Mouse (Mus musculus) T-helper 1 cell (primary cell): ENCODE results near the gene Psme1.

Source experiments
- in situ Hi-C: fragments of 300-600 bp; cut with MboI, MseI; formaldehyde crosslinking; loops from one replicate; pipeline ENCODE4 v1.15.1; 2025; ENCODE audit warnings: high pct_unique_total_duplicates

The Psme1 gene

DNA sequence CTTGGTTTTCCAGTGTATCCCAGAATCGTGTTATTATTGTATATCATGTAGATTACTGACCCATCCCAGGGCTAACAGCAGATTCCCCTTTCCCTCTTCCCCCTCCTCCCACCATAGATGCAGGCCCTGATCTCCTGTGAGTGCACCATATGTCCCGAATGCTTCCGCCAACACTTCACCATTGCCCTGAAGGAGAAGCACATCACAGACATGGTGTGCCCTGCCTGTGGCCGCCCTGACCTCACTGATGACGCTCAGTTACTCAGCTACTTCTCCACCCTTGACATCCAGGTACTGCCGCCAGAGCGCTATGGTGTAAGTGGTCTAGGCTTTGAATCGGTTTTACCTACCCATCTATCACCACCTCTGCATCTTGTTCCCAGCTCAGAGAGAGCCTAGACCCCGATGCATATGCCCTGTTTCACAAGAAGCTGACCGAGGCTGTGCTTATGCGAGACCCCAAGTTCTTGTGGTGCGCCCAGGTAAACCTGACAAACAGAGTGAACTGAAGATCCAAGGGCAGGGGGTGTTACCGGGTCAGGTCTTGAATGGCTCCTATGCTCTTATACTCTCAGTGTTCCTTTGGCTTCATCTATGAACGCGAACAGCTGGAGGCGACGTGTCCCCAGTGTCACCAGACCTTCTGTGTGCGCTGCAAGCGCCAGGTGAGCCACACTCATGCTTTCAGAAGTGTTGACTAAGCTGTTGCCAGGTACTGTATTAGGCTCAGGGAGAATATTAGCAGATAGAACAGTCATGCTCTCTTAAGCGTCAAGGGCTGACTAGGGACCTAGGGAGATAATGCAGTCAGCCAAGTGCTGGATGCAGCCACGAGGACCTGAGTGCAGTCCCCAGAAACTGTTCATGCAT, 20.8 kb downstream of the Psme1 start:
- in situ Hi-C loops = no loop called here

DNA sequence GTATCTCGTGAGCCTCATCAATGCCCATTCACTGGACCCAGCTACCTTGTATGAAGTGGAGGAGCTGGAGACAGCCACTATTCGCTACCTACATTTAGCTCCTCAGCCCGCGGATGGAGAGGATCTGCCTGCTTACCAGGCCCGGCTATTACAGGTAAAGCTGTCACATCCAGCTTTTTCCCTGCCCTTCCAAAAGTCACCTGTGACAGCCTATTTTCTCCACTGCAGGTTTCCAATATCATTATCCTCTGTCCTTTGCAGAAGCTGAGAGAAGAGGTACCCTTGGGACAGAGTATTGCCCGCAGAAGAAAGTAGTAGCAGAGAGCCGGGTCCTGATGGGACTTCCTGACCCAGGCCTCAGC, 25.3 kb downstream of the Psme1 start, which contains the start of gene Irf9:
Gene Irf9, plus strand, starts transcription at position 301 of the 362 bp plus-strand sequence.
- in situ Hi-C loops = no loop called here

DNA sequence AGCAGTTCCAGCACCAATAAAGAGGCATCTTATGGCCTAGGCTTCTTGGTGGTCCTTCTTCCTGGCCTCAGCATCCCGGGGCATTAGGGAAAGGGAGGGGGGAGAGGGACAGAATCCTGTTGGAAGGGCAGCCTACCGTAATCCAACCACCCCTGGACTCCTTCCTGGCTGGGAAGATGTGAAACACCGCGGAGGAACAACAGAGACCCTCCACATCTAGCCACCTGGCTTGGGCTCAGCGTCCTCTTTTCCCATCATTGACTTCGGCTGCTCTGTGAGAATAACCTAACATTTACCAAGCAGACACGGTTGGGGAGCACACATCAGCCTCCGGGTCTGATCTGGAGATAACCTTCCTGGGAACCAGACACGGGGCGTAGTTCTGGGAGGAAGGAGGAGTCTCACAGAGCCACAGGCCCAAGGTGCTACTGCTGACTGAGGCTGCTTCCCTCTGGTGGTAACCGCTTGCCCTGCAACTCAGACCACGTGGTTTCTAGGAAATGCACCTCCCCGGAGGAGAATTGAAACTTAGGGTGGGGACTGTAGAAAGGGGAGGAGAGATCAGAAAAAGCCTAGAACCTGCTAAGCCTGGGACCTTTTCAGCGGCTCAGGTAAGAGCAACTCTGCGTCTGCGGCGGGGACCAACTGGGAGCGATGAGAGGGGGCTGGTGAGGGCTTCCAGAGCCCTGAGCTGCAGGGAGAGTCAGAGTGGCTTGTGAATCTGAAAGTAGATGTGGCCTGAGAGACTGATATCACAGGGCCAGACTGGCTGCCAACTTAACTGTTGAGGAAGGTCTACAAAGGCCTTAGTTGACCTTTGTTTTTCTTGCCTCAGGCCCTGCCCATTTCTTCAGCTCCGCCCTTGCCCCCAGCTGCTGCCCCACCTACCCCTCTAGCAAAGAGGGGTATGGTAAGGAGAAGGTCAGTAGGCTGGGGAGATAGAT, 26.0 kb downstream of the Psme1 start:
- in situ Hi-C loops = no loop called here

DNA sequence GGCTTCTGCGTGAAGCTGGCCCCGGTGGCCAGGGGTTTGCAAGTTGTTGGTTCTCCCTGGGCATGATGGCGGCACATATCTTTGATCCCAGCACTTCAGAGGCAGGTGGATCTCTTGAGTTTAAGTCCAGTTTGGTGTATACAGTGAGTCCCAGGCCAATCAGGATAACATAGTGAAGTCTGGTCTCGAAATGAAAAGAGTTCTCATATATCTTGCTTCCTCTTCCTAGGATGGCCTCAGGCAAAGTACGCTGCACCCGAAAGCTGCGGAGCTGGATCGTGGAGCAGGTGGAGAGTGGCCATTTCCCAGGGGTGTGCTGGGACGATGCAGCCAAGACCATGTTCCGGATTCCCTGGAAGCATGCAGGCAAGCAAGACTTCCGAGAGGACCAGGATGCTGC, 26.9 kb downstream of the Psme1 start:
- in situ Hi-C loops = no loop called here

DNA sequence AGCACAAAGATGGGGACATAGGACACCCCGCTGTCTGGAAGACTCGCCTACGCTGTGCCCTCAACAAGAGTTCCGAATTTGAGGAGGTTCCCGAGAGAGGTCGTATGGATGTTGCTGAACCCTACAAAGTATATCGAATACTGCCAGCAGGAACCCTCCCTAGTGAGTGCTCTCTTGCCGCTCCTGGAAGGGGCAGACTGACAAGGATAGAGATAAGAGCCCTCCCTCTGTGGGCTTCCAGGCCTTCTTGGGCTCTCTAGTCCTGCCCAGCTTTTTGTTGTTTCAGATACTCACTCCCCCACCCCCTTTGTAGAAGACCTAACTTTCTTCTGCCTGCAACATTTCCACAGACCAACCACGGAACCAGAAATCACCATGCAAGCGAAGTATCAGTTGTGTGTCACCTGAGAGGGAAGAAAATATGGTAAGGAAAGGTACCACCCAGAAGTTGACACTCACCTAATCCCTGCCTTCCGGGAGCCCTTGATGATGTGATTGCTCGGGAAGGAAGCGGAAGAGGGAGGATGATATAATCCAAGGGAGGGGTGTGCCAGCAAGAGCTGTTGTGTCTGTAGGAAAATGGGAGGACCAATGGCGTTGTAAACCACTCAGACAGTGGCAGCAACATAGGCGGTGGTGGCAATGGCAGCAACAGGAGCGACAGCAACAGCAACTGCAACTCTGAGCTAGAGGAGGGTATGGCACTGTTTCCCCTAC, 28.0 kb downstream of the Psme1 start:
- in situ Hi-C loops = no loop called here

DNA sequence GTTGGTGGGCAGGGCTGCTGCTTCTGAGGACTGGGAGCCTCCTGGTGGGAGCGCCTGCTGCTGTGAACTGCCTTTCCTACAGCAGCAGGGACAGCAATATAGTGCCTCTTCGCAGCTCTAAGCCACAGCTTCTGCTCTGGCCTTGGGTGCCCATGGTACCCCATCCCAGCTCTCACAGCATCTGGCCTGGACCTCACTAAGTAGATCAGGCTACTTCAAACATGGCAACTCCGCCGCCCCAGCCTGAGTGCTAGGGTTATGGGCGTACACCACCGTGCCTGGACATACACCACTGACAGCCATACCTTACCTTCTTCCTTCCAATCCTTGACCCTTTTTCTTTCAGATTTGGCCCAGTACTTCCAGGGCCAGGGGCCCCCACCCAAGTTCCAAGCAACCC, 30.4 kb downstream of the Psme1 start:
- in situ Hi-C loops = no loop called here

DNA sequence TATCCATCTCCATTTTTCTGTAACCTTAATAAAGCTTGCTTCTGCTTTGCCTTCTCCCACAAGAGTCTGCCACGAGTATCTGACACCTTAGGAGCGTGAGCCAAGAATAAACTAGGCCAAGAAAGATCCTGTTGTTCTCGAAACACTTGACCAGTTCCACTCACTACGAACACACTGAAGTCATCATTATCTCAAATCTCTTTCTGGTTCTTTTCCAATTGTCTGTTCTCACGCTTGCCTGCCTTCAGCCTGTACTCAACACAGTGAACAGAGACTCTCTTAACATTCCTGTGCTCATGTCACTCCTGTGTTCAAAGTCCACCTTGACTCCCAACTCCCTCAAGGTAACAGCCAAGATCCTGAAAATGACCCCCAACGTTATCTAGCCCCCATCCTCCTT, 35.4 kb downstream of the Psme1 start:
- in situ Hi-C loops = no loop called here

DNA sequence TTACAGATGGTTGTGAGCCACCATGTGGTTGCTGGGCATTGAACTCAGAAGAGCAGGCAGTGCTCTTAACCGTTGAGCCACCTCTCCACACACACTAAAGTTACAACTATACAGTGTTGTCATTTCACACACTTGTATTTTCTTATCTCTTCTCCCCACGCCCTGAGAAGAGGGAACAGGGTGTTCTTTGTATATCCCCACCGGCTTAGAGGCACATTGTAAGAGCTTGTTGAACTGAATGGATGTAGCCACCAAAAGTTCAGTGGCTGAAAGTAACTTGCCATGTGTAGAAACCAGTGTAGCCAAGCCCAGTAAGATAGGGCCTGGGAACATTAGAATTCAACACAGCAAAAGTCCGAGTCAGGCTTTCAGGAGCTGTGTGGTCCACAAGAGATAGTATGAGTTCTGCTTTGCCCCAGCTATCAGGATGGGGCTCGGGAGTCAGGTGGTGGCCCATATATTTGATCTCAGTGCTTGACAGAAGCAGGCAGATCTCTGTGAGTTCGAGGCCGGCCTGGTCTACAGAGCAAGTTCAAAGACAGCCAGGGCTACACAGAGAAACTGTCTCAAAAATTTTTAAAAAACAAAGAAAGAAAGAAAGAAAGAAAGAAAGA, 36.7 kb downstream of the Psme1 start:
- in situ Hi-C loops = no loop called here

DNA sequence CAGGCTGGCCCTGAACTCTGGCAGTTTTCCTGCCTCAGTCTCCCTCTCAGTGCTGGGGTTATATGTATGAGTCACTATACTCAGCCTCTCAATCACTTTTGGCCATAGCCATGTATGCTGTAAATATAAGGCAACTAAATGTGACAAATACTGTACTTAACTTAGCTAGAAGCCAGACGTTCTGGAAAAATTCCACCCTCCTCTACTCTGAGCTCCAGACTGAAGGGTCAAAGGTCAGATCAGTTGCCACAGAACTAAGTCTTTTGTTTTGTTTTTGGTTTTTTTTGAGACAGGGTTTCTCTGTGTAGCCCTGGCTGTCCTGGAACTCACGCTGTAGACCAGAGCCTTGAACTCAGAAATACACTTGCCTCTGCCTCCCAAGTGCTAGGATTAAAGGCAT, 38.0 kb downstream of the Psme1 start:
- in situ Hi-C loops = no loop called here

DNA sequence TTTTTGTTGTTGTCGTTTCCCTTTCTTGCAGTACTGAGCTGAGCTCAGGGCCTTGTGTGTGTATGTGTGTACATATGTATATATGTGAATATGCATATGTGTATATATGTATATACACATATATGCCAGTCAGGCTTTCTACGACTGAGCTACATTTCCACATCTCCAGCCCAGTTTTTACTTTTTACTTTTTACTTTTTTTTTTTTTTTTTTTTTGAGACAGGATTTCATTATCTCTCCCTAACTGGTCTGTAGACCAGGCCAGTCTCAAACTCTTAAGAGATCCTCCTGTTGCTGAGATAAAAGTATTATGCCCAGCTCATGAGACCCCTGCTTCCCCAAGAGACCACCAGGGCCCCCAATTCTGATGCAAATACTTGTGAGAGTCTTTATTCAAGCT, 38.9 kb downstream of the Psme1 start:
- in situ Hi-C loops = no loop called here

DNA sequence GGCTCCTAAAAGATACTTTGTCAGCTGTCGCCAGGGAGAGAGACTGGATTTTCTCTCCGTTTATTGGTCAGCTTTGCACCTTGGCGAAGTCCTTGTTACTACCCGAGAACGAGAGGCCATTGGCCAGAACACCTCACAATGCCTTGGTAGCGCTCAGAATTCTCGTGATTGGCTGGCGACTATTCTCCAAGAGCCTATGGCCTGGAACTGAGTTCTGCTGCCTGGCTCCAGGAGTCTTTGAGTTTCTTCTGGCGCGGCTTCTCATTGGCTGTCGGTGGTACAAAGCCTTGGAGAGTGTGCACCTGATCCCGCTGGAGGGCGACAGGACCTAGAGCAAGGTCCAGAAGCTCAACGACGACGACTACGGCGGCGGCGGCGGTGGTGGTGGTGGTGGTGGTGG, 39.9 kb downstream of the Psme1 start, which contains the start of gene Rec8:
Gene Rec8, plus strand, starts transcription at position 216 of the 400 bp plus-strand sequence.
- in situ Hi-C loops = no loop called here

DNA sequence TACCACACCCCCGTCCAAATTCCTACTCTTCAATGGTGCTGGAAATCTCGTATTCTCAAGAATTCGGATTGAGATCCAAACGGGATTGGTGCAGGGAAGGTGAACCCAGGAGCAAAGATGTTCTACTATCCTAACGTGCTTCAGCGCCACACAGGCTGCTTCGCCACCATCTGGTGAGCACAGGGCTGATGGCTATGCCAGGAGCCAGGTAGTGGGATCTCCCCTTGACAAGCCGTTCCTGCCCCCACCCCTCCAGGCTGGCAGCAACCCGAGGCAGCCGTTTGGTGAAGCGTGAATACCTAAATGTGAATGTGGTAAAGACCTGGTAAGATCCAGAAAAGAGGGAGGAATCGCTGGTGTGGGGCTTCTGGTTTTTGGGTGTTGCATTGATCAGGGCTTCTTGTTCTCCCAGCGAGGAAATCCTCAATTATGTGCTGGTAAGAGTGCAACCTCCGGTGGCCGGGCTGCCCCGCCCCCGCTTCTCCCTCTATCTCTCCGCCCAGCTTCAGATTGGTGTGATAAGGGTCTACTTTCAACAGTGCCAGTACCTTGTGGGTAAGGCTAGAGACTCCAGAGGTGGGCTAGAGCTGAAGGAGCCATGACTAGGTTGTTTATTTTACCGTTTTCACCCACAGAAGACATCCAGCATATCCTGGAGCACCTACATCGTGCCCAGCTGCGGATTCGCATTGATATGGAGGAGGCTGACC, 40.7 kb downstream of the Psme1 start:
- in situ Hi-C loops = no loop called here

DNA sequence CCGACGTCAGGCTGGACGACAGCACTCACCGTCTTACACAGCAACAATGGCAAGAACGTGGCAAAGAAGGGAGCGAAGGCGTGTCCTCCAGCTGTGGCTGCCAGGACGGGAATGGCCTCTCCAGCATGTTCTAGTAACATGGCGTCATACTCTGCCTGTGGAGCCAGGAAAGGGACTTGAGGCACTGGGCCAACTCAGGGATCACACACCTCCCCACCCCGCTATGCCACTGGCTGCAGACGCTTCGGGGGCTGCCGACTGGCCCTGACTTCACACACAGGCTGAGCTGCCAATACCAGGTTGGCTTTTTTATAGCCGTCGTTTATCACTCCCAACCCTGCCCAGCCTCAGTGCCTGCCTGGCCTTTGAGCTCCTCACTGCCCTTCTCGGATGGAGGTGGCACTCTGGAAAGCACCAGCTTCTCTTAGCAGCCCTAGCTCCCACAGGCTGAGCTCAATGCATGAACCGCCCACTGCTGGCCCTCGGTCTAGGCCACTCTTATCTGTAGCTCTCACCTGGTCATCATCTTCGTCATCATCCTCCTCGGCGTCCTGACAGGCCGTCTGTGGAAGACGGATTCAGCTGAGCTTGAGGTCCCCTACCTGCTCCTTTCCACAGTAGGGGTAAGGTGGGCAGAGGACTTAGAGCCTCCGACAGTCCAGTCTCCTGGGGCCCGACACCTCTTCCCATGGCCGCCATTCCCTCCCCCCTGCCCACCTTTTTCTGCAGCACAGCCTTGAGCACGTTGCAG, 50.3 kb downstream of the Psme1 start:
- in situ Hi-C loops = no loop called here

DNA sequence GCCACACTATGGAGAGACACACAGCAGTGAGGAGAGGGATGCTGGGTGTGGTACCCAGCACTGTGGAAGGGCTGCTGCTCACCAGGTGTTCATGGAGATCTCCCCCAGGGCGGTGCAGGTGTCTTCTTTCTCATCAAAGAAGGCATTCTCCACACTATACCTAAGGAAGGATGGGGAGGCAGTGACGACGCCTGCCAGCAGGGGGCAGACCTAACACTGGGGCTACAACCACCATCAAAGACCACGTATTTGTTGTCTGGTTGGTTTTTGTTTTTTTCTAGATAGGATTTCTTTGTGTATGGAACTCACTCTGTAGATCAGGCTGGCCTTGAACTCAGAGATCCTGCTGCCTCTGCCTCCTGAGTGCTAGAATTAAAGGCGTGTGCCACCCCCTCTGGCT, 51.4 kb downstream of the Psme1 start:
- in situ Hi-C loops = no loop called here
